Mouse (Mus musculus) B cell, adult 67 days (primary cell): ENCODE results near the gene Morf4l2. TPM values are rescaled to one million over a fixed set of nuclear protein-coding genes. Genes with fewer than 3 reads are reported as not detected.

Source experiments
- total RNA-seq, 2 experiments: library from RNA; stranded (reverse); gene quantifications; 4 replicates each; pipeline ENCODE4 v1.2.4; 2023

The Morf4l2 gene
- total RNA-seq: 100 to 1,000 TPM; 123 to 138 TPM

DNA sequence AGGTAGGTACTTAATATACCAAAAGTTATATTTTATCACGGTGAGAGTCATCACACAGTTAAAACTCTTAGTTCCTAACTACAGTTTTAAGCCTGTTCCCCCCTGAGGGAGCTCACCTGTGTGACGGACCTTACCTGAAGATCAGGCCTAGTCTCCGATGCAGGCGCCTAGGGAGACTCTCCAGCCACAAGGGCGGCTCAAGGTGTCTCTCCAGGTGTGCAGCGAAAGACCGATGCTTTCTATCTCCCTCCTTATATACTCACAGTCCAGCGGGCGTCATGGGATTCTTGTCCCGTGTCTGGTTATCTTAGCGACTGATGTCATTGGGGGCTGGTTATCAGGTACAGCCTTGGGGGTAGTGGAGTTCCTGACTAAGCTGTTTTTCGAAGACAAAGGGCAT is at the start of gene Morf4l2:
Gene Morf4l2, minus strand, starts transcription at position 232 of the 400 bp plus-strand sequence.

GRCm38 (mm10) chrX:136780041-136780440 is 36.6 kb upstream of the Morf4l2 start, which contains the start of gene Glra4:
TSS of gene Glra4 (minus strand) at chrX:136780141.

GRCm38 (mm10) chrX:136707446-136708167 is 35.9 kb downstream of the Morf4l2 start, which contains the start of gene Tceal1:
TSS of gene Tceal1 (plus strand) at chrX:136707982.

Other genes with a start within 250 kb of the Morf4l2 start
- gene Kir3dl1, start 225.7 kb downstream of the Morf4l2 start, total RNA-seq: not detected
- gene Kir3dl2, start 199.6 kb downstream of the Morf4l2 start, total RNA-seq: not detected
- gene Tceal3, start 152.8 kb downstream of the Morf4l2 start, total RNA-seq: not detected
- gene Tceal1, start 35.7 kb downstream of the Morf4l2 start, total RNA-seq: under 1 TPM in 1 of 2 experiments, not detected in 1; 0.26 TPM
- not detected for gene Glra4, start 36.5 kb upstream of the Morf4l2 start, total RNA-seq
- 1 to 10 TPM; 5.9 to 7.0 TPM for gene Plp1, start 79.0 kb upstream of the Morf4l2 start, total RNA-seq
- not detected for gene Rab9b, start 125.1 kb upstream of the Morf4l2 start, total RNA-seq
- gene H2bfm, start 183.6 kb upstream of the Morf4l2 start, total RNA-seq: not detected
- gene Tmsb15b2, start 231.8 kb upstream of the Morf4l2 start, total RNA-seq: 10 to 100 TPM; 17.5 to 26.6 TPM
- under 1 TPM in 1 of 2 experiments, not detected in 1; 0.95 TPM for gene Tmsb15l, start 233.2 kb upstream of the Morf4l2 start, total RNA-seq
- 10 to 100 TPM in 1 of 2 experiments, 1 to 10 TPM in 1; 2.9 to 19.2 TPM for gene Tmsb15b1, start 233.2 kb upstream of the Morf4l2 start, total RNA-seq
- 10 to 100 TPM; 13.1 to 20.4 TPM for gene Zcchc18, start 249.5 kb upstream of the Morf4l2 start, total RNA-seq